Mouse (Mus musculus) brain, embryonic 14.5 days (tissue): ENCODE results near the gene Dcaf11. TPM values are rescaled to one million over a fixed set of nuclear protein-coding genes. Genes with fewer than 3 reads are reported as not detected.

Experiments
- DNase-seq: peaks from one replicate; pipeline ENCODE4 v3.0.0-alpha.2; 2011; ENCODE audit warnings: low read depth
- CTCF ChIP-seq: fragments of 200-500 bp; IDR thresholded peaks from 2 replicates; pipeline ENCODE4 v1.5.1; 2012; ENCODE audit warnings: inconsistent platforms, mild to moderate bottlenecking, moderate library complexity, borderline replicate concordance; ENCODE audit not compliant: insufficient read depth, insufficient read length; ENCODE audit errors: extremely low read depth
- POLR2A ChIP-seq: fragments of 200-500 bp; IDR thresholded peaks from 2 replicates; pipeline ENCODE4 v1.6.1; 2012; ENCODE audit warnings: mild to moderate bottlenecking, inconsistent platforms, borderline replicate concordance; ENCODE audit not compliant: poor library complexity, insufficient read depth, insufficient read length, severe bottlenecking; ENCODE audit errors: extremely low read depth
- polyA plus RNA-seq: library from polyadenylated mRNA; depleted of rRNA; stranded (reverse); fragments of >200 nt; gene quantifications from 2 replicates; pipeline ENCODE4 v1.2.3, GENCODE M21; 2012

Gene Dcaf11
- polyA plus RNA-seq, 1 experiment = 112 TPM

- DNase-seq = no peak
- TF ChIP-seq POLR2A = no peak
- no peak for TF ChIP-seq CTCF
Observed at GRCm38 (mm10) chr14:55558740-55559448, 912 bp upstream of the Dcaf11 start.

GRCm38 (mm10) chr14:55560202-55561073 lies 632 bp downstream of the Dcaf11 start, which contains the start of gene A730061H03Rik:
Gene A730061H03Rik (minus strand): TSS chr14:55560406.
- peak; percentile 100 for DNase-seq
- TF ChIP-seq POLR2A (peak; percentile 55; the same call in 1 of the 2 replicates), CTCF (no peak)

GRCm38 (mm10) chr14:55561860-55562259 lies 2.1 kb downstream of the Dcaf11 start:
- no peak for DNase-seq
- no peak for TF ChIP-seq POLR2A
- TF ChIP-seq CTCF = no peak

DNA sequence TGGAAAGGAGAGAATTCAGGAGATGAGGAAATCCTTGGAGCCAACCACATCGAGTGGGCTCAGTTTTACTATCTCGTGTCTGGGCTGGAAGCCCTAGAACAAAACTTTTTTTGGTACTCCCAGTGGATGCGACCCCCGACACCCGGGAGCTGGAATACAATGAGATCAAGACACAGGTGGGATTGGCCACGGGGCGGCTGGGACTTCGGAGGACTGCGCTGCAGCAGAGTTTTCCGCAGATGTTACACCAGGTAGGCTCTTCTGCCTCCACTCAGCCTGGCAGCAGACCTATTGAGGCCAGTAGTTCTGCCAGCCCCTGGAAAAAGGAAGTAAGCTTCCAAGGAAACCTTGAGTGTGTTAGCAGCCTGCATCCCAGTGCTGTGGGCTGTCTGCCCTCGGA lies 3.4 kb downstream of the Dcaf11 start:
- DNase-seq = no peak
- TF ChIP-seq POLR2A (no peak), CTCF (no peak)

DNA sequence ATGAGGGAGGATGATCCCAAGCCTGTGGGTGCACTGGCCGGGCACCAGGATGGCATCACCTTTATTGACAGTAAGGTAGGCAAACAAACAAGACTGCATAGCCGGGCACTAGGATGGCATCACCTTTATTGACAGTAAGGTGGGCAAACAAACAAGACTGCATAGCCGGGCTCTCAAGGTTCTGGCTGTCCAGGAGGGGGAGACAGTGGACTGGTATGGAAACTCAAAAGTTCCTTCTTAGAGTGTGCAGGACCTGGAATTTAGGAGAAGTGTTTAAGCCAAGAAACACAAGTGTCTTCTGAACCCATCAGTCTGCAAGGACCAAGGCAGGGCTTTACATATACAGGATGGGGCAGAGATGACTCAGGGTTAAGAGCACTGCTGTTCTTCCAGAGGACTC lies 5.9 kb downstream of the Dcaf11 start:
- no peak for TF ChIP-seq POLR2A
- no peak; the same call in 1 of the 2 replicates for TF ChIP-seq CTCF
- no peak for DNase-seq

GRCm38 (mm10) chr14:55567496-55567895 lies 7.7 kb downstream of the Dcaf11 start:
- DNase-seq = no peak
- TF ChIP-seq CTCF = no peak
- TF ChIP-seq POLR2A = no peak

GRCm38 (mm10) chr14:55570588-55570987 lies 10.8 kb downstream of the Dcaf11 start:
- DNase-seq = no peak
- TF ChIP-seq POLR2A (no peak), CTCF (no peak)

- no peak for DNase-seq
- TF ChIP-seq CTCF = no peak
Observed at GRCm38 (mm10) chr14:55571760-55572159, 12.0 kb downstream of the Dcaf11 start.

DNA sequence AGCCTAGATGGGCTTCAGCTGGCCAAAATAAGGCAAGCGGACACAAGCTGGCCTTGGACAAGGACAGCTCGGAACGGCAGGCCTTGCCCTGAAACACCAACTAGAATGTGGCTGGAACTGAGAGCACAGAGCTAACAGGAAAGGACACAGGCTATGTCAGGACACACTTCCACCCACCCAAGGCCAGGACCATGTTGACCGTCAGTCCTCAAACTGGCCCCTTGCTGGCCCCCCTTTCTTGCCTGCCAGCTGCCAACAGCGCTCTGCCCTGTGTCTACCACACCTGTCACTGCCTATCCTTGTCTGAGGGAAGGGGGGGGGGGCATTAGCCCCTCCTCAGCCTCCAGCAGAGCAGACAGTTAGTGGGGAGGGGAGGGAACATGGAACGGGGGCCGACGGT lies 15.5 kb downstream of the Dcaf11 start, which contains the start of gene Fitm1:
TSS of gene Fitm1 (plus strand) at position 316 of the 400 bp plus-strand sequence.
- no peak for DNase-seq
- TF ChIP-seq POLR2A (no peak), CTCF (no peak)

- DNase-seq = no peak
- TF ChIP-seq POLR2A (no peak), CTCF (no peak)
Observed at GRCm38 (mm10) chr14:55575711-55576110, 15.9 kb downstream of the Dcaf11 start.

DNA sequence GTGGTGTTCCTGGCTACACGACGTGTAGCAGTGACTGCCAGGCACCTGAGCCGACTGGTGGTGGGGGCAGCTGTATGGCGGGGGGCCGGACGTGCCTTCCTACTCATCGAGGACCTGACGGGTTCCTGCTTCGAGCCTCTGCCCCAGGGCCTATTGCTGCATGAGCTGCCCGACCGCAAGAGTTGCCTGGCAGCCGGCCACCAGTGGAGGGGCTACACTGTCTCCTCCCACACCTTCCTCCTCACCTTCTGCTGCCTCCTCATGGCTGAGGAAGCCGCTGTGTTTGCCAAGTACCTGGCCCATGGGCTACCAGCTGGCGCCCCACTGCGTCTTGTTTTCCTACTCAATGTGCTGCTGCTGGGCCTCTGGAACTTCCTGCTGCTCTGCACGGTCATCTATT lies 16.6 kb downstream of the Dcaf11 start:
- DNase-seq = no peak
- TF ChIP-seq CTCF (no peak), POLR2A (no peak)

DNA sequence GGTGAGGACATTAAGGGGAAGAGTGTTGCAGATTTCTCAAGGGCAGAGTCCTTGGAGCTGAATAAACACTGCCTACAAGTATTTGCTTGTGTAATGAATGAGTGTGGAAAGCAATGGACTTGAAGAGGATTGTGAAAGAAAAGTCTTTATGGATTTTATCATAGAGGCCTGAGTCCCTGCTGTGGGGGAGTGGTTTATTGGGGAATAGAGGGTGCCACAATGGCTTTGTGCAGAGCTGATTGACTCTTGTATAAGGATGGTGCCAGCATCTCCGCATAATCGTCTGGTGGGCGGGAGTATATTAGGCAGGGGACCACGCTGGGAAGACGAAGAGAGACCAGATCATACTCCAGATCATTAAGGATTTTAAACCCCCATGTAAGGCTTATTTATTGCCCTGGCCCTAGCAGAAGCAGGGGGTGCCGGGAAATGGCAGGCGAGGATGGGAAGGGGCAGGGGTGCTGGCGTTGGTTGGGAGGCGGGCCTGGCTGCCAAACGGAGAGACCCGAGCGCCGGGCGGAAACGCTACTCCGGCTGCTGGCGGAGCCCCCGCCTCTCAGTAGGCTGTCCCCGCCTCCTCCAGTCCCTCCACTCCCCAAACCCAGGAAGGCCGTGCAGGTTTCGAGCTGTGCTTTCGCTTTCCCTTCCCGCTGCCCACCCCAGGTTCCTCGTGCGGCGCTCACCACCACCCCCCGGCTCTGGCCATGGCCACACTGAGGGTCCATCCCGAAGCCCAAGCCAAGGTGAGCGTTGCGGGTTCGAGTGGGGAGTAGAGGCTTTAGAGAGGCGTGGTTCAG lies 18.3 kb downstream of the Dcaf11 start, which contains the start of gene Psme1:
TSS of gene Psme1 (plus strand) at position 253 of the 797 bp plus-strand sequence.
- peak; percentile 93 for DNase-seq
- TF ChIP-seq POLR2A (peak; percentile 45; the same call in 1 of the 2 replicates), CTCF (no peak)

- peak; percentile 62 for DNase-seq
- no peak for TF ChIP-seq CTCF
- TF ChIP-seq POLR2A = no peak
Observed at GRCm38 (mm10) chr14:55578668-55579269, 19.0 kb downstream of the Dcaf11 start.
